Mouse (Mus musculus): ENCODE results near the gene Rab23. TPM values are rescaled to one million over a fixed set of nuclear protein-coding genes. Genes with fewer than 3 reads are reported as not detected.

The Rab23 gene
- polyA plus RNA-seq, 1 experiment: 12.0 TPM

- Histone ChIP-seq H3K27ac (ENCODE audit: control insufficient read depth, insufficient read depth, low read depth, low read length) (no peak overlapping the region), H3K4me3 (ENCODE audit: control insufficient read depth, low read depth, low read length) (no peak overlapping the region; the same call in none of the 2 replicates), H3K27me3 (ENCODE audit: control insufficient read depth, insufficient read depth, low read length) (no peaks in the 10 kb centered on the region), H3K4me1 (ENCODE audit: control insufficient read depth, insufficient read depth, low read length) (no peaks in the 10 kb centered on the region), H3K36me3 (ENCODE audit: control insufficient read depth, insufficient read depth, low read length) (no peaks in the 10 kb centered on the region)
- TF ChIP-seq CTCF (IDR thresholded peaks at IDR 0.05; ENCODE audit: control insufficient read depth, insufficient read depth, insufficient replicate concordance, low read depth, low read length) (no peak), POLR2A (IDR thresholded peaks at IDR 0.05; ENCODE audit: control insufficient read depth, low read depth, low read length) (no peak)
Measured at GRCm38 (mm10) chr1:33680890-33681289, 38.8 kb upstream of the Rab23 start.

DNA sequence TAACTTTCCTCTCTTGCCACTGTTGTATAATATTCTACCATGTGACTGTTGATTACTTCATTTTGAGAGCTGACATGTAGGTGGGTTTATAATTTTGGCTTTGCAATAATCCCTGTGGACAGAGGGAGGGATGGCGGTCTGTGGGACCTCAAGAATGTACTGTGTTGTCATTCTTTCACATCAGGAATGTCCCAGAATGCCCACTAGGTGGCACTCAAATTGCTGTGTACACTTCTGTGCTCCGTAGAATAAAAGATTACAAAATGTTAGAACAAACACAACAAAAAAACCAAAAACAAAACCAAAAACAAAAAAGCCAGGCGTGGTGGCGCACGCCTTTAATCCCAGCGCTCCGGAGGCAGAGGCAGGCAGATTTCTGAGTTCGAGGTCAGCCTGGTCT, 35.2 kb upstream of the Rab23 start:
- Histone ChIP-seq H3K27ac (ENCODE audit: control insufficient read depth, insufficient read depth, low read depth, low read length) (no peak overlapping the region), H3K27me3 (ENCODE audit: control insufficient read depth, insufficient read depth, low read length) (no peaks in the 10 kb centered on the region), H3K4me1 (ENCODE audit: control insufficient read depth, insufficient read depth, low read length) (no peaks in the 10 kb centered on the region), H3K4me3 (ENCODE audit: control insufficient read depth, low read depth, low read length) (no peak overlapping the region), H3K36me3 (ENCODE audit: control insufficient read depth, insufficient read depth, low read length) (no peaks in the 10 kb centered on the region)
- TF ChIP-seq CTCF (IDR thresholded peaks at IDR 0.05; ENCODE audit: control insufficient read depth, insufficient read depth, insufficient replicate concordance, low read depth, low read length) (no peak; the same call in 1 of the 2 replicates), POLR2A (IDR thresholded peaks at IDR 0.05; ENCODE audit: control insufficient read depth, low read depth, low read length) (no peak)

DNA sequence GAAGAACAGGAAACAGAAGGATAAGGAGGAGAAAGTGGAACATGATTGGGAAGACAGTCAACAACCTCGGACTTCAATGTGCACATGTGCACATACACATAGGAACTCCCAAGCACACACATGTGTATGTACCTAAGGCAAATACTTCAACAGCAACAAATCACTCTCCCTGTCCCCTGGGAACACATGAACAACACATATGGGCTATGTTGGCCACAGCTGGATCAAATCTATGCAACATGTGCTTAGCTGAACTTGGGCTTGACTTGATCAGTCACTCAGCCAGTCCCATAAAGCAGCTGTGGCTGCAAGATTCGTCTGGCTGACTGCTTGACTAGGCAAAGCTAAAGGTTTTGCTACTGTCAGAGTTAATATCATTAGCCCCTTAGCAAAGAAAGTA, 30.9 kb upstream of the Rab23 start:
- no peak overlapping the region for H3K4me3 ChIP-seq (ENCODE audit: control insufficient read depth, low read depth, low read length)
- H3K4me1 ChIP-seq (ENCODE audit: control insufficient read depth, insufficient read depth, low read length): no peaks in the 10 kb centered on the region
- TF ChIP-seq POLR2A (IDR thresholded peaks at IDR 0.05; ENCODE audit: control insufficient read depth, low read depth, low read length): no peak
- TF ChIP-seq CTCF (IDR thresholded peaks at IDR 0.05; ENCODE audit: control insufficient read depth, insufficient read depth, insufficient replicate concordance, low read depth, low read length): no peak
- no peaks in the 10 kb centered on the region for H3K27me3 ChIP-seq (ENCODE audit: control insufficient read depth, insufficient read depth, low read length)
- no peak overlapping the region for H3K27ac ChIP-seq (ENCODE audit: control insufficient read depth, insufficient read depth, low read depth, low read length)
- no peaks in the 10 kb centered on the region for H3K36me3 ChIP-seq (ENCODE audit: control insufficient read depth, insufficient read depth, low read length)

GRCm38 (mm10) chr1:33689446-33690086, 30.1 kb upstream of the Rab23 start:
- H3K27me3 ChIP-seq (ENCODE audit: control insufficient read depth, insufficient read depth, low read length): no peaks in the 10 kb centered on the region
- H3K4me1 ChIP-seq (ENCODE audit: control insufficient read depth, insufficient read depth, low read length): no peaks in the 10 kb centered on the region
- no peaks in the 10 kb centered on the region for H3K36me3 ChIP-seq (ENCODE audit: control insufficient read depth, insufficient read depth, low read length)
- TF ChIP-seq CTCF (IDR thresholded peaks at IDR 0.05; ENCODE audit: control insufficient read depth, insufficient read depth, insufficient replicate concordance, low read depth, low read length): no peak
- TF ChIP-seq POLR2A (IDR thresholded peaks at IDR 0.05; ENCODE audit: control insufficient read depth, low read depth, low read length): no peak
- no peak overlapping the region for H3K4me3 ChIP-seq (ENCODE audit: control insufficient read depth, low read depth, low read length)
- no peak overlapping the region for H3K27ac ChIP-seq (ENCODE audit: control insufficient read depth, insufficient read depth, low read depth, low read length)

DNA sequence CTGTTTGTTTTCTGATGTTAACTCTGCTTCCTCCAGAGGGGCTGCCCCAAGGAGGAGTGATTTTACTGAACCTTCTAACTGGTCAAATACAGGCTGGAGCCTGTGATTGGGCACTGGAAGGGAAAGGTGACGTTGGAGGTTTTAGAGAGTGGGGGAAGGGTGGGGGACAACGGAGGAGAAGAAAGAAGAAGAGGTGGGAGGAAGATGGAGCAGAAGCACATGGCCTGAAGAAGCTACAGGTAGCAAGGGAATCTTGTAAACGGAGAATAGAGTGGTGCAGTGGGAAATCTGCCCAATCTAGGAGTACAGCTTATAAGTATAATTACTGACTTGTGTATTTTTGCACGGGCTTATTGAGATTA, 29.6 kb upstream of the Rab23 start:
- no peaks in the 10 kb centered on the region for H3K36me3 ChIP-seq (ENCODE audit: control insufficient read depth, insufficient read depth, low read length)
- H3K4me1 ChIP-seq (ENCODE audit: control insufficient read depth, insufficient read depth, low read length): no peaks in the 10 kb centered on the region
- H3K27me3 ChIP-seq (ENCODE audit: control insufficient read depth, insufficient read depth, low read length): no peaks in the 10 kb centered on the region
- no peak overlapping the region for H3K4me3 ChIP-seq (ENCODE audit: control insufficient read depth, low read depth, low read length)
- H3K27ac ChIP-seq (ENCODE audit: control insufficient read depth, insufficient read depth, low read depth, low read length): no peak overlapping the region
- TF ChIP-seq CTCF (IDR thresholded peaks at IDR 0.05; ENCODE audit: control insufficient read depth, insufficient read depth, insufficient replicate concordance, low read depth, low read length) (no peak), POLR2A (IDR thresholded peaks at IDR 0.05; ENCODE audit: control insufficient read depth, low read depth, low read length) (no peak)

GRCm38 (mm10) chr1:33693893-33694292, 25.8 kb upstream of the Rab23 start:
- no peak overlapping the region for H3K4me3 ChIP-seq (ENCODE audit: control insufficient read depth, low read depth, low read length)
- no peaks in the 10 kb centered on the region for H3K27me3 ChIP-seq (ENCODE audit: control insufficient read depth, insufficient read depth, low read length)
- H3K36me3 ChIP-seq (ENCODE audit: control insufficient read depth, insufficient read depth, low read length): no peaks in the 10 kb centered on the region
- no peak overlapping the region for H3K27ac ChIP-seq (ENCODE audit: control insufficient read depth, insufficient read depth, low read depth, low read length)
- TF ChIP-seq POLR2A (IDR thresholded peaks at IDR 0.05; ENCODE audit: control insufficient read depth, low read depth, low read length) (no peak), CTCF (IDR thresholded peaks at IDR 0.05; ENCODE audit: control insufficient read depth, insufficient read depth, insufficient replicate concordance, low read depth, low read length) (no peak)
- no peaks in the 10 kb centered on the region for H3K4me1 ChIP-seq (ENCODE audit: control insufficient read depth, insufficient read depth, low read length)

DNA sequence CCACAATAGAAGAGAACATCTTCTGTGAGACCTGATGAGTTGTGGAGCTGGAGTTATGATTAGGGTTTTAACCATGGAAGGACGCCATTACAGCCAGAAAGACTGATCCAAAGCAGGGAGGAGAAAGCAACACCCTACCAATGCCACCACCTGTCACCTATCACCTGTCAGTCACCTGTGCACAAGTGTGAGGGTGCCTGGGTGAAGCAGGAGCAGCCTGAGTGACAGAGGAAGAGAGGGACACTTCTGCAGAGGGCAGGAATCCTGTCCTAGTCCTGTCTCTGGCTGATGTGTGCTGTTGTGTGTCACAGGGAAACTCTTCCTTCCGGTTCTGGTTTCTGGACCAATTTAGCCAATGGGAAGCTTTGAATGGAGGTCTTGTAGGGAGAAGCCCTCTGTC, 23.7 kb upstream of the Rab23 start:
- no peak overlapping the region for H3K4me3 ChIP-seq (ENCODE audit: control insufficient read depth, low read depth, low read length)
- H3K27me3 ChIP-seq (ENCODE audit: control insufficient read depth, insufficient read depth, low read length): no peaks in the 10 kb centered on the region
- no peak overlapping the region for H3K27ac ChIP-seq (ENCODE audit: control insufficient read depth, insufficient read depth, low read depth, low read length)
- H3K36me3 ChIP-seq (ENCODE audit: control insufficient read depth, insufficient read depth, low read length): no peaks in the 10 kb centered on the region
- TF ChIP-seq CTCF (IDR thresholded peaks at IDR 0.05; ENCODE audit: control insufficient read depth, insufficient read depth, insufficient replicate concordance, low read depth, low read length) (no peak), POLR2A (IDR thresholded peaks at IDR 0.05; ENCODE audit: control insufficient read depth, low read depth, low read length) (no peak)
- no peaks in the 10 kb centered on the region for H3K4me1 ChIP-seq (ENCODE audit: control insufficient read depth, insufficient read depth, low read length)
